ENCODE assay signal across 9 mouse cellular contexts in the genomic region with DNA sequence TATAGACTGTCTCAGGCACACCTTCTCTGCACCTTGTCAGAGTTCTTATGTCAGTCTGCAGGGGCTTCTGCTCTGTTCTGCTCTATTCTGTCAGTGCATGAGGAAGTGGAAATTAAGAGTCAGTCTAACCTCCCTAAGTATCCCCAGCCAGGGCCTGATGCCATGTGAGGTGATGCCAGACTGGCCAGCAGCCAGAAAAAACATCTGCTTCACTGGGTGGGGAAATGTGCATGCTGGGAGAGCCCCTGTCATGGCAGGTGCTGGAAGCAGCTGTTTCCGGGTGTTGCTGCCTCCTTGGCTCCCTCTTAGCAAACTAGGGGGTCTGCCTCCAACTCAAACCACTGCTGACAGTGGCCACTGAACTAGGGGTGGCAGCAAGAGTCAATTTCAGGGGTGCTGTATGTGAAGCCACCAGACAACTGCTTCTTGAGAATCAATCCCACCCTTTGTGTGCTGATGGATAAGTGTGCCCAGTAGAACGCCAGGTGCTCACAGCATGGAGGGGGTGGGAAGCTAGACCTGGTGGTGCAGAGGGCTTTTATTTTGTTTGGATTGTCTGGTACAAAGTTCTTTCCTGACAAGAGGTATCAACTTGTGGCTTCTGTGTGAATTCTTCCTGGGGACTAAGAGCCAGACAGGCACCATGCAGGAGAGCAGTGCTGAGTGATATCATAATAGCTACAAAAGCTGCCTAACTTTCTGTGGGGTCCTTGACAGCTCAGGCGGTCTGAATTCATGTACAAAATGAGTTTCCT. TPM values are rescaled to one million over a fixed set of nuclear protein-coding genes. Genes with fewer than 3 reads are reported as not detected.
DNase-seq lines count a peak whose midpoint lies in the region; ATAC-seq lines count a peak whose summit lies in the region.
"Had no signal": no experiment of that assay in that cellular context is flagged by ENCODE, and none has a peak within 500 bp of the region (broad histone marks: within the 10 kb centered on the region; RNA-seq: fewer than 3 reads in every experiment).

No protein-coding gene starts in this region.

- H3K9ac ChIP-seq in intestine, embryonic 14.5 days (ENCODE audit: low read length), result no peak overlapping the region
- H3K9ac ChIP-seq in lung, embryonic 15.5 days, result no peak overlapping the region

- no peak overlapping the region for H3K27ac ChIP-seq in heart, embryonic 10.5 days
- no peak overlapping the region; the same call in 1 of the 2 replicates for H3K27ac ChIP-seq in intestine, embryonic 14.5 days (ENCODE audit: low read depth)
- no peak overlapping the region for H3K27ac ChIP-seq in lung, embryonic 15.5 days

- no peak overlapping the region for H3K4me3 ChIP-seq in heart, embryonic 10.5 days
- no peak overlapping the region for H3K4me3 ChIP-seq in intestine, embryonic 14.5 days (ENCODE audit: low read depth, low read length)
- H3K4me3 ChIP-seq in lung, embryonic 15.5 days, result no peak overlapping the region
- H3K4me3 ChIP-seq: myocyte had no signal

- intact Hi-C loops in gastrocnemius, postnatal 36 days (cut with DNase I), result no loop called here

- H3K4me1 ChIP-seq in heart, embryonic 10.5 days, result peaks cover 7% of the 10 kb centered on the region
- no peaks in the 10 kb centered on the region for H3K4me1 ChIP-seq in intestine, embryonic 14.5 days (replicated peaks; ENCODE audit: control insufficient read depth, insufficient read depth, low read length)
- 0 out of 2 replicates have a peak, but pooled peaks cover 6% of the 10 kb centered on the region for H3K4me1 ChIP-seq in lung, embryonic 15.5 days

- ATAC-seq in intestine, embryonic 14.5 days (replicated peaks; ENCODE audit: low FRiP score, low TSS enrichment, low read depth), result no peak
- peak; percentile 31; the same call in 1 of the 2 replicates for ATAC-seq in lung, embryonic 15.5 days (ENCODE audit: borderline replicate concordance, extremely low read depth, low FRiP score, low TSS enrichment)

- H3K36me3 ChIP-seq in heart, embryonic 10.5 days, result no peaks in the 10 kb centered on the region
- H3K36me3 ChIP-seq in intestine, embryonic 14.5 days (ENCODE audit: control insufficient read depth, insufficient read depth, low read length), result no peaks in the 10 kb centered on the region
- no peaks in the 10 kb centered on the region for H3K36me3 ChIP-seq in lung, embryonic 15.5 days

- peak; percentile 52 to 55 for DNase-seq in heart, adult 18-20 months
- no peak for DNase-seq in heart, embryonic 10.5 days (ENCODE audit: low spot score)
- DNase-seq in adrenal gland, adult 2 months, result peak; percentile 61
- DNase-seq in gastrocnemius, postnatal 36 days, result peak; percentile 51 to 74
- DNase-seq in intestine, embryonic 14.5 days (ENCODE audit: low spot score), result peak; percentile 64
- peak; percentile 49 for DNase-seq in skeletal muscle tissue, adult 2 months (ENCODE audit: low read depth, low spot score)
- no peak for DNase-seq in spleen, adult 12 weeks (ENCODE audit: low spot score)

- WGBS in heart, embryonic 10.5 days, result 59% methylated on average over 3 of the region's 3 CpGs
- 52% methylated on average over 3 of the region's 3 CpGs for WGBS in intestine, embryonic 14.5 days
- 40% methylated on average over 3 of the region's 3 CpGs for WGBS in lung, embryonic 15.5 days

- H3K9me3 ChIP-seq in heart, embryonic 10.5 days, result no peaks in the 10 kb centered on the region
- no peaks in the 10 kb centered on the region for H3K9me3 ChIP-seq in intestine, embryonic 14.5 days (ENCODE audit: control insufficient read depth, low read length)
- H3K9me3 ChIP-seq in lung, embryonic 15.5 days, result no peaks in the 10 kb centered on the region

- H3K27me3 ChIP-seq in heart, embryonic 10.5 days (ENCODE audit: insufficient read depth, poor library complexity, severe bottlenecking), result no peaks in the 10 kb centered on the region
- H3K27me3 ChIP-seq in intestine, embryonic 14.5 days (replicated peaks; ENCODE audit: control insufficient read depth, insufficient read depth, low read length), result no peaks in the 10 kb centered on the region
- H3K27me3 ChIP-seq in lung, embryonic 15.5 days, result no peaks in the 10 kb centered on the region

- no peak overlapping the region for H3K4me2 ChIP-seq in intestine, embryonic 14.5 days (ENCODE audit: low read length)
- no peak overlapping the region for H3K4me2 ChIP-seq in lung, embryonic 15.5 days

RNA-seq across cellular contexts. Expression of a gene that starts 56.1 kb away (rescaled TPM):
- total RNA-seq in heart, adult 18-20 months (2021), result 1 to 10 TPM; 5.0 to 6.4 TPM
- polyA plus RNA-seq in heart, embryonic 10.5 days (2016; fragmentation: Nextera tagmentation; extraction: Ambion mirVana), result 3.0 and 4.6 TPM in 2 replicates
- 10 to 100 TPM; 11.1 to 19.5 TPM for total RNA-seq in adrenal gland, adult 2 months (2021)
- 19.3 and 20.4 TPM in 2 replicates for polyA plus RNA-seq in adrenal gland, adult 2 months (2012; rRNA removed)
- 1 to 10 TPM; 1.7 to 2.1 TPM for total RNA-seq in gastrocnemius, postnatal 36 days (2021)
- 4.7 and 5.2 TPM in 2 replicates for polyA plus RNA-seq in intestine, embryonic 14.5 days (2014; fragmentation: Nextera tagmentation; extraction: Ambion mirVana)
- polyA plus RNA-seq in lung, embryonic 15.5 days (2015; fragmentation: Nextera tagmentation; extraction: Ambion mirVana), result 7.7 and 7.8 TPM in 2 replicates
- polyA plus RNA-seq: myocyte had no signal

Comparison
In these comparisons a context has a peak if more than half of its experiments do, and no peak if none do; other contexts are left out.
1. DNase-seq: peak in heart, adult 18-20 months (2 of 2), adrenal gland, adult 2 months (single experiment), gastrocnemius, postnatal 36 days (2 of 2), intestine, embryonic 14.5 days (single experiment) and skeletal muscle tissue, adult 2 months (single experiment); none in heart, embryonic 10.5 days (single experiment) and spleen, adult 12 weeks (single experiment).